Mouse (Mus musculus): ENCODE measurements around the gene Gm45799. TPM values are rescaled to one million over a fixed set of nuclear protein-coding genes. Genes with fewer than 3 reads are reported as not detected.

Gm45799 gene
- polyA plus RNA-seq, 1 experiment from 2014 or later: 35.8 TPM

- Histone ChIP-seq H3K4me3 (replicated peaks; ENCODE audit: low read depth, low read length) (no peak overlapping the region), H3K27me3 (ENCODE audit: insufficient read depth, low read length) (no peaks in the 10 kb centered on the region)
These were observed 45.3 kb downstream of the Gm45799 start for GRCm38 (mm10) chr7:105685541-105686197.

GRCm38 (mm10) chr7:105690875-105691274 is 50.5 kb downstream of the Gm45799 start:
- no peak for DNase-seq (ENCODE audit: low spot score)
- Histone ChIP-seq H3K9ac (ENCODE audit: low read depth, low read length) (no peak overlapping the region), H3K27ac (no peak overlapping the region), H3K27me3 (ENCODE audit: insufficient read depth, low read length) (no peaks in the 10 kb centered on the region), H3K36me3 (ENCODE audit: insufficient read depth, low read length) (no peaks in the 10 kb centered on the region), H3K4me2 (ENCODE audit: low read length) (no peak overlapping the region), H3K4me3 (replicated peaks; ENCODE audit: low read depth, low read length) (no peak overlapping the region), H3K9me3 (replicated peaks; ENCODE audit: low read length) (no peaks in the 10 kb centered on the region), H3K4me1 (replicated peaks; ENCODE audit: insufficient read depth, low read length) (no peaks in the 10 kb centered on the region)
- no peak for ATAC-seq (replicated peaks; ENCODE audit: low FRiP score, low read depth)
- WGBS: 73% methylated on average over 1 of the region's 1 CpGs
- TF ChIP-seq CTCF (IDR thresholded peaks at IDR 0.05; ENCODE audit: low read depth): no peak

More at GRCm38 (mm10) chr7:105685541-105686197, 45.3 kb downstream of the Gm45799 start:
- Histone ChIP-seq H3K4me1 (replicated peaks; ENCODE audit: insufficient read depth, low read length) (no peaks in the 10 kb centered on the region), H3K36me3 (ENCODE audit: insufficient read depth, low read length) (no peaks in the 10 kb centered on the region), H3K27ac (no peak overlapping the region), H3K9ac (ENCODE audit: low read depth, low read length) (no peak overlapping the region), H3K9me3 (replicated peaks; ENCODE audit: low read length) (no peaks in the 10 kb centered on the region), H3K4me2 (ENCODE audit: low read length) (0 out of 2 replicates have a peak overlapping the region, but pooled peaks have one; percentile 11)
- 15% methylated on average over 13 of the region's 13 CpGs for WGBS
- no peak for ATAC-seq (replicated peaks; ENCODE audit: low FRiP score, low read depth)
- no peak for TF ChIP-seq CTCF (IDR thresholded peaks at IDR 0.05; ENCODE audit: low read depth)
- DNase-seq (ENCODE audit: low spot score): peak; percentile 23

- ATAC-seq (replicated peaks; ENCODE audit: low FRiP score, low read depth): no peak
These were observed 62.8 kb downstream of the Gm45799 start for GRCm38 (mm10) chr7:105703184-105703583.

GRCm38 (mm10) chr7:105703816-105704215 is 63.5 kb downstream of the Gm45799 start:
- Histone ChIP-seq H3K4me1 (replicated peaks; ENCODE audit: insufficient read depth, low read length) (no peaks in the 10 kb centered on the region), H3K36me3 (ENCODE audit: insufficient read depth, low read length) (no peaks in the 10 kb centered on the region), H3K27me3 (ENCODE audit: insufficient read depth, low read length) (no peaks in the 10 kb centered on the region), H3K4me2 (ENCODE audit: low read length) (no peak overlapping the region), H3K9ac (ENCODE audit: low read depth, low read length) (no peak overlapping the region), H3K27ac (no peak overlapping the region), H3K4me3 (replicated peaks; ENCODE audit: low read depth, low read length) (no peak overlapping the region), H3K9me3 (replicated peaks; ENCODE audit: low read length) (no peaks in the 10 kb centered on the region)
- DNase-seq (ENCODE audit: low spot score): no peak
- no peak for ATAC-seq (replicated peaks; ENCODE audit: low FRiP score, low read depth)
- 84% methylated on average over 4 of the region's 4 CpGs for WGBS
- TF ChIP-seq CTCF (IDR thresholded peaks at IDR 0.05; ENCODE audit: low read depth): no peak

More at GRCm38 (mm10) chr7:105703184-105703583, 62.8 kb downstream of the Gm45799 start:
- 80% methylated on average over 16 of the region's 16 CpGs for WGBS
- DNase-seq (ENCODE audit: low spot score): no peak
- no peak overlapping the region for H3K27ac ChIP-seq
- H3K27me3 ChIP-seq (ENCODE audit: insufficient read depth, low read length): no peaks in the 10 kb centered on the region
- no peak overlapping the region for H3K4me2 ChIP-seq (ENCODE audit: low read length)
- no peaks in the 10 kb centered on the region for H3K4me1 ChIP-seq (replicated peaks; ENCODE audit: insufficient read depth, low read length)
- no peaks in the 10 kb centered on the region for H3K9me3 ChIP-seq (replicated peaks; ENCODE audit: low read length)
- H3K36me3 ChIP-seq (ENCODE audit: insufficient read depth, low read length): no peaks in the 10 kb centered on the region
- no peak for TF ChIP-seq CTCF (IDR thresholded peaks at IDR 0.05; ENCODE audit: low read depth)
- no peak overlapping the region for H3K9ac ChIP-seq (ENCODE audit: low read depth, low read length)
- no peak overlapping the region for H3K4me3 ChIP-seq (replicated peaks; ENCODE audit: low read depth, low read length)

- no peak overlapping the region for H3K9ac ChIP-seq (ENCODE audit: low read depth, low read length)
- H3K9me3 ChIP-seq (replicated peaks; ENCODE audit: low read length): no peaks in the 10 kb centered on the region
- DNase-seq (ENCODE audit: low spot score): no peak
- no peak for TF ChIP-seq CTCF (IDR thresholded peaks at IDR 0.05; ENCODE audit: low read depth)
- H3K4me2 ChIP-seq (ENCODE audit: low read length): no peak overlapping the region
- no peaks in the 10 kb centered on the region for H3K4me1 ChIP-seq (replicated peaks; ENCODE audit: insufficient read depth, low read length)
- H3K27ac ChIP-seq: no peak overlapping the region
- WGBS: 93% methylated on average over 5 of the region's 5 CpGs
- H3K27me3 ChIP-seq (ENCODE audit: insufficient read depth, low read length): no peaks in the 10 kb centered on the region
- no peak overlapping the region for H3K4me3 ChIP-seq (replicated peaks; ENCODE audit: low read depth, low read length)
- no peaks in the 10 kb centered on the region for H3K36me3 ChIP-seq (ENCODE audit: insufficient read depth, low read length)
- no peak for ATAC-seq (replicated peaks; ENCODE audit: low FRiP score, low read depth)
These were observed 68.4 kb downstream of the Gm45799 start for GRCm38 (mm10) chr7:105708733-105709132.

GRCm38 (mm10) chr7:105715366-105715765 is 75.0 kb downstream of the Gm45799 start:
- no peak overlapping the region for H3K4me3 ChIP-seq (replicated peaks; ENCODE audit: low read depth, low read length)
- H3K27ac ChIP-seq: no peak overlapping the region
- no peaks in the 10 kb centered on the region for H3K9me3 ChIP-seq (replicated peaks; ENCODE audit: low read length)
- no peak overlapping the region for H3K9ac ChIP-seq (ENCODE audit: low read depth, low read length)
- no peak for TF ChIP-seq CTCF (IDR thresholded peaks at IDR 0.05; ENCODE audit: low read depth)
- no peak for ATAC-seq (replicated peaks; ENCODE audit: low FRiP score, low read depth)
- H3K4me2 ChIP-seq (ENCODE audit: low read length): no peak overlapping the region
- H3K36me3 ChIP-seq (ENCODE audit: insufficient read depth, low read length): no peaks in the 10 kb centered on the region
- H3K4me1 ChIP-seq (replicated peaks; ENCODE audit: insufficient read depth, low read length): no peaks in the 10 kb centered on the region
- H3K27me3 ChIP-seq (ENCODE audit: insufficient read depth, low read length): no peaks in the 10 kb centered on the region
- 61% methylated on average over 3 of the region's 3 CpGs for WGBS
- DNase-seq (ENCODE audit: low spot score): no peak

Data from kidney, postnatal 0 days (tissue).